Mouse (Mus musculus): Measurements from ENCODE around the gene Slc39a3. TPM values are rescaled to one million over a fixed set of nuclear protein-coding genes. Genes with fewer than 3 reads are reported as not detected.

The Slc39a3 gene
- total RNA-seq, 1 experiment = 12.6 TPM

DNA sequence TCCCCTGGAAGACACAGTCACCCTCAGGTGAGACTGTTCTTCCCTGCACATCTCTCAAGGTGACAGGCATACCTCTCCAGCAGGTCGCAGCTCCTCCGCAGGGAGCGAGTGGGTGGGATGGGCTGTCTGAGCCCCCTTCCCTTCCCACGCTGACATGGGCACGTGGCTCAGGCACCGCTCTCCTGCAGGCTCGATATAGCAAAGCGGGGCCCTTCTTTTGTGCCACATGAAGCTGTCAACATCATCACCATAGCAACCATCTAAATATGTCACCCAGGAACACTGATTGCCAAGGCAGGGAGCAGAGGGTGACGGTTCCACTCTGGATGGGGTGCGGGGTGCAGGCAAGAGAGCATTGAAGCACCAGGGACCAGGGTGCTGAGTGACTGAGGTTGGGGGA, 36.1 kb downstream of the Slc39a3 start:
- no peak for DNase-seq (ENCODE audit: low read depth, low spot score)
- no peak overlapping the region for H3K27ac ChIP-seq (ENCODE audit: insufficient read depth, low read depth, low read length, poor library complexity, severe bottlenecking)
- no peak overlapping the region for H3K9ac ChIP-seq (ENCODE audit: insufficient read depth, low read depth, low read length, poor library complexity, severe bottlenecking)
- no peaks in the 10 kb centered on the region for H3K9me3 ChIP-seq (ENCODE audit: control insufficient read depth, insufficient read depth, low read depth, low read length)
- H3K4me1 ChIP-seq (ENCODE audit: control insufficient read depth in 2 of 2, insufficient read depth in 2 of 2, low read length in 2 of 2, poor library complexity in 1 of 2) = peaks cover 0 to 16% of the 10 kb centered on the region in 2 experiments; a peak in 1 of 4 replicates
- TF ChIP-seq MAFK (IDR thresholded peaks at IDR 0.05; ENCODE audit: insufficient read depth, low read depth, low read length) = no peak
- no peak for TF ChIP-seq HCFC1 (IDR thresholded peaks at IDR 0.05; ENCODE audit: borderline replicate concordance, insufficient read depth, low read length)
- TF ChIP-seq CHD2 (IDR thresholded peaks at IDR 0.05; ENCODE audit: low read depth, low read length) = no peak
- no peak for TF ChIP-seq ZNF384 (IDR thresholded peaks at IDR 0.05; ENCODE audit: low read depth, low read length)
- TF ChIP-seq ZC3H11A (IDR thresholded peaks at IDR 0.05; ENCODE audit: borderline replicate concordance, low read depth, low read length) = no peak
- in situ Hi-C loops (cut with MboI; ENCODE audit: low sequenced_read_pairs in 2 of 2, unreplicated experiment in 2 of 2) = no loop called here
- H3K36me3 ChIP-seq (ENCODE audit: control insufficient read depth, insufficient read depth, low read length, poor library complexity, severe bottlenecking) = no peaks in the 10 kb centered on the region
- no peak overlapping the region for H3K4me3 ChIP-seq (ENCODE audit: insufficient read depth in 1 of 2, low read depth in 1 of 2, low read length in 2 of 2, poor library complexity in 1 of 2, severe bottlenecking in 1 of 2)

DNA sequence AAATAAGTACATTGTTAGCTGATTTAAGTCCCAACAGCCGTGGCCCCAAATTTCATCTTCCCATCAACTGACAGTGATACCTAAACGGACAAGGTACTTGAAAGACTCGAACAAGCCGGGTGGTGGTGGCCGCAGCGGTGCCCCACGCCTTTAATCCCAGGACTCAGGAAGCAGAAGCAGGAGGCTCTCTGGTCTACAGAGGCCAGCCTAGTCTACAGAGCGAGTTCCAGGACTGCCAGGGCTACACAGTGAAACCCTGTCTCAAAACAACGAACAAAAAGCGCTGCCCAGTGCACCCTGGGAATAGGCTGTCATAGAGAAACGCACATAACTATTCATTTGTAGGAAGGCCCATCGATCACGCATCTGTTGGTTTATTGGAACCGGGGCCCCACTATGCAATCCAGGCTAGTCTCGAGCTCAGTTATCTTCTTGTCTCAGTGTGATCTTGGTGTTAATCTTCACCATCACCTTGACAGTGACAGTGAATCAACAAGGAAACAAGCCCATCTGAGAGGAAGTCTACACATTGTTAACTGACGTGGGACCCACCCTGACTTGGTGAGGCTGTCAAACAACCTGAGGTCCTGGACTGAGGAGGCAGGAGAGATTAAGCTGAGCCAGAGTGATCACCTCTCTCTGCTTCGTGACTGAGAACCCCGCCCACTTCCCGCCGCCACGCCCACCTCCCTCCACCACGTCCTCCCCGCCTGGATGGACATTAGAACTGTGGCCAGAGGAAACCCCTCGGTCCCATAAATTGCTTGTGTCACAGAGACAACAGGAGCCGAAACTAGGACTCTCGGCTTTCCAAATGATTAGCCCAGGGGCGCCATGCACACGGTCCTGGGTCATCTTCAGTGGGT, 36.8 kb downstream of the Slc39a3 start:
- no peak for DNase-seq (ENCODE audit: low read depth, low spot score)
- H3K36me3 ChIP-seq (ENCODE audit: control insufficient read depth, insufficient read depth, low read length, poor library complexity, severe bottlenecking) = no peaks in the 10 kb centered on the region
- H3K9me3 ChIP-seq (ENCODE audit: control insufficient read depth, insufficient read depth, low read depth, low read length) = no peaks in the 10 kb centered on the region
- TF ChIP-seq MAFK (IDR thresholded peaks at IDR 0.05; ENCODE audit: insufficient read depth, low read depth, low read length) (no peak), ZC3H11A (IDR thresholded peaks at IDR 0.05; ENCODE audit: borderline replicate concordance, low read depth, low read length) (no peak)
- no peak overlapping the region for H3K27ac ChIP-seq (ENCODE audit: insufficient read depth, low read depth, low read length, poor library complexity, severe bottlenecking)
- peaks cover 0 to 16% of the 10 kb centered on the region in 2 experiments; a peak in 1 of 4 replicates for H3K4me1 ChIP-seq (ENCODE audit: control insufficient read depth in 2 of 2, insufficient read depth in 2 of 2, low read length in 2 of 2, poor library complexity in 1 of 2)
- H3K9ac ChIP-seq (ENCODE audit: insufficient read depth, low read depth, low read length, poor library complexity, severe bottlenecking) = no peak overlapping the region
- in situ Hi-C loops (cut with MboI; ENCODE audit: low sequenced_read_pairs in 2 of 2, unreplicated experiment in 2 of 2) = no loop called here
- no peak overlapping the region for H3K4me3 ChIP-seq (ENCODE audit: insufficient read depth in 1 of 2, low read depth in 1 of 2, low read length in 2 of 2, poor library complexity in 1 of 2, severe bottlenecking in 1 of 2)

DNA sequence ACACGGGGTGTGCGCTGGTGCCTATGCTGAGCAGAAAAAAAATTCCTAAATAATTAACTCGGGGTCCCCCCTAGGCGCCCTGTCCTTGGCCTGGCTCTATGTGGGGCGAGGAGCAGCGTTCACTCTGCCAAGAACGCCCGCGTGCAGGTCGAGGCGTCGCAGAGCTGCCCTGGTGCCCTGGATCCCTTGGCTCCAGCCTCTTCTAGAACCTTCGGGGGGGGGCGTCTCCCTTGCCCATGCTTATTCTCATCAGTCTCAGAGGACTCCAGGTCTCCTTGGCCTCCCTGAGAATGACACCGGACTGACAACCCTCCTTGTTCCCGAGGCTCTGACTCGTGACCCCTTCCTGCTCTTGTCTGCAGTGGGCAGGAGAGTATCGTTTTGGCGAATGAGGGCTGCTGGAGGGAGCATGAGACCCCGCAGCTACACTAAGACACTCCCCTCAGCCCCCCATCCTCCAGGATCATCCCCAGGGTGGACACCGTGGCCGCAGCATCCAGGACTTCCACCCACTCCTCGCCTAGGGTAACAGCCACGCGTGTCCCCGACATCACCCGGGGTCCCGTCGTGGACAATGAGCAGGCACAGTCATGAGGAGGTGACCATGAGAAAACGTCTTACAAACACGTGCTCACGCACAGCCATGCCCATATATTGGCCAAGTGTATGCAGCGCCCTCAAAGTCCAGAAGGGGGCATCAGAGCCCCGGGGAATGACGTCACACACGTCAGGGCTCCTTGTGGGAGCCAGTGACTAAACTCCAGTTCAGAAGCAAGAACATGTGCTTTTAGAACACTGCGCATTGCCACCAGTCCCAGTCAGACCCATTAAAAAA, 37.6 kb downstream of the Slc39a3 start:
- H3K9ac ChIP-seq (ENCODE audit: insufficient read depth, low read depth, low read length, poor library complexity, severe bottlenecking) = no peak overlapping the region
- TF ChIP-seq ZC3H11A (IDR thresholded peaks at IDR 0.05; ENCODE audit: borderline replicate concordance, low read depth, low read length) (0 out of 2 replicates have a peak, but pooled peaks have one; percentile 27), ZNF384 (IDR thresholded peaks at IDR 0.05; ENCODE audit: low read depth, low read length) (no peak)
- no peaks in the 10 kb centered on the region for H3K36me3 ChIP-seq (ENCODE audit: control insufficient read depth, insufficient read depth, low read length, poor library complexity, severe bottlenecking)
- peak; percentile 82 for DNase-seq (ENCODE audit: low read depth, low spot score)
- in situ Hi-C loops (cut with MboI; ENCODE audit: low sequenced_read_pairs in 2 of 2, unreplicated experiment in 2 of 2) = loop anchor here in 1 of 2 experiments (5.0 kb wide), 1 partner anchor 112 kb away; no protein-coding TSS in a partner anchor
- no peaks in the 10 kb centered on the region for H3K9me3 ChIP-seq (ENCODE audit: control insufficient read depth, insufficient read depth, low read depth, low read length)
- peaks cover 0 to 16% of the 10 kb centered on the region in 2 experiments; a peak in 1 of 4 replicates for H3K4me1 ChIP-seq (ENCODE audit: control insufficient read depth in 2 of 2, insufficient read depth in 2 of 2, low read length in 2 of 2, poor library complexity in 1 of 2)
- no peak overlapping the region for H3K4me3 ChIP-seq (ENCODE audit: insufficient read depth in 1 of 2, low read depth in 1 of 2, low read length in 2 of 2, poor library complexity in 1 of 2, severe bottlenecking in 1 of 2)
- no peak overlapping the region for H3K27ac ChIP-seq (ENCODE audit: insufficient read depth, low read depth, low read length, poor library complexity, severe bottlenecking)

DNA sequence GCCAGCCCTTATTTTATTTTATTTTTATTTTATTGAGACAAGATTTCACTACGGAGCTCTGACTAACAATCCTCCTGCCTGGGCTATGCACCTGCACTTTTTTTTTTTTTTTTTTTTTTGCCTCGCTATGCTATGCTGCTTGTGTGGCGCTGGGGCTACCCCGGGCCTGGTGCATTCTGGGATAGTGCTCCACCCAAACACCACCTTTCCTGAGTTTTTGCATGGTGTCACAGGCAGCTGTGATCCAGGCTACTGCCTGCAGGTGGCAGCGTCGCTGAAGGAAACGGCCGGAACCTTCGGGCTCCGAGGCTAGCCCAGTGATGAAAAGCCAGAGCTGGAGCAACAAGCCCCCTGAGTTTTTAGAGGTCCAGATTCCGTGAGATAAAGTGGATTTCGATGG, 38.4 kb downstream of the Slc39a3 start:
- DNase-seq (ENCODE audit: low read depth, low spot score) = peak; percentile 82
- TF ChIP-seq CHD2 (IDR thresholded peaks at IDR 0.05; ENCODE audit: low read depth, low read length) (no peak), MAFK (IDR thresholded peaks at IDR 0.05; ENCODE audit: insufficient read depth, low read depth, low read length) (no peak), ZC3H11A (IDR thresholded peaks at IDR 0.05; ENCODE audit: borderline replicate concordance, low read depth, low read length) (peak; percentile 41; the same call in 1 of the 2 replicates), ZNF384 (IDR thresholded peaks at IDR 0.05; ENCODE audit: low read depth, low read length) (peak; percentile 93), HCFC1 (IDR thresholded peaks at IDR 0.05; ENCODE audit: borderline replicate concordance, insufficient read depth, low read length) (peak; percentile 35; the same call in 1 of the 2 replicates)
- Histone ChIP-seq H3K4me3 (ENCODE audit: insufficient read depth in 1 of 2, low read depth in 1 of 2, low read length in 2 of 2, poor library complexity in 1 of 2, severe bottlenecking in 1 of 2) (no peak overlapping the region), H3K9me3 (ENCODE audit: control insufficient read depth, insufficient read depth, low read depth, low read length) (no peaks in the 10 kb centered on the region), H3K9ac (ENCODE audit: insufficient read depth, low read depth, low read length, poor library complexity, severe bottlenecking) (no peak overlapping the region), H3K27ac (ENCODE audit: insufficient read depth, low read depth, low read length, poor library complexity, severe bottlenecking) (no peak overlapping the region), H3K36me3 (ENCODE audit: control insufficient read depth, insufficient read depth, low read length, poor library complexity, severe bottlenecking) (no peaks in the 10 kb centered on the region), H3K4me1 (ENCODE audit: control insufficient read depth in 2 of 2, insufficient read depth in 2 of 2, low read length in 2 of 2, poor library complexity in 1 of 2) (peaks cover 0 to 16% of the 10 kb centered on the region in 2 experiments; a peak in 1 of 4 replicates)
- in situ Hi-C loops (cut with MboI; ENCODE audit: low sequenced_read_pairs in 2 of 2, unreplicated experiment in 2 of 2) = loop anchor here in 1 of 2 experiments (5.0 kb wide), 1 partner anchor 111 kb away; no protein-coding TSS in a partner anchor

Data from ES-E14 (cell line).